Mouse (Mus musculus): ENCODE measurements around the gene Pop7.

Gene Pop7

GRCm38 (mm10) chr5:137500186-137500585 lies 2.1 kb downstream of the Pop7 start:
- no peak for DNase-seq (ENCODE audit: low spot score)

GRCm38 (mm10) chr5:137493831-137494230 lies 8.5 kb downstream of the Pop7 start:
- DNase-seq (ENCODE audit: low spot score): no peak

DNA sequence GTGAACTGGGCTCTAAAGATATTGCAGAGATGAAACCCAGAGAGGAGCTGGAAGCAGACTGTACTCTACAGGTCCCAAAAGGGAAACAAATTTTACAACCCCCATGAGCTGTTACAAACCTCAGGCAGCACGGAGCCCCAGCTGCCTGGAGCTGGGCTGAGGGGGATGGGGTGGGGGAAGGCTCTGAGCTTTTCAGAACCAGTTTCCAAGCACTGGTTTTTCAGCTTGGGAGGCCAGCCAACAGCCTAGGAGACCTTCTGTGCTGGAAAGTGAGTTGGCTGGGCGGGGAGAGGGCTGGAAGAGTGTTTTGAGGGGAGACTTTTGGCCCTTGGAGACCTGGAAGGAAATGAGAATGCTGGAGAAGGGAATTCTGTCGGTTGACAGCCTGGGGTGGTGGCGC lies 10.8 kb downstream of the Pop7 start:
- DNase-seq (ENCODE audit: low spot score): no peak

- DNase-seq (ENCODE audit: low spot score): no peak
Observed at GRCm38 (mm10) chr5:137487616-137488015, 14.7 kb downstream of the Pop7 start.

GRCm38 (mm10) chr5:137485851-137486155 lies 16.5 kb downstream of the Pop7 start:
- no peak for DNase-seq (ENCODE audit: low spot score)

DNA sequence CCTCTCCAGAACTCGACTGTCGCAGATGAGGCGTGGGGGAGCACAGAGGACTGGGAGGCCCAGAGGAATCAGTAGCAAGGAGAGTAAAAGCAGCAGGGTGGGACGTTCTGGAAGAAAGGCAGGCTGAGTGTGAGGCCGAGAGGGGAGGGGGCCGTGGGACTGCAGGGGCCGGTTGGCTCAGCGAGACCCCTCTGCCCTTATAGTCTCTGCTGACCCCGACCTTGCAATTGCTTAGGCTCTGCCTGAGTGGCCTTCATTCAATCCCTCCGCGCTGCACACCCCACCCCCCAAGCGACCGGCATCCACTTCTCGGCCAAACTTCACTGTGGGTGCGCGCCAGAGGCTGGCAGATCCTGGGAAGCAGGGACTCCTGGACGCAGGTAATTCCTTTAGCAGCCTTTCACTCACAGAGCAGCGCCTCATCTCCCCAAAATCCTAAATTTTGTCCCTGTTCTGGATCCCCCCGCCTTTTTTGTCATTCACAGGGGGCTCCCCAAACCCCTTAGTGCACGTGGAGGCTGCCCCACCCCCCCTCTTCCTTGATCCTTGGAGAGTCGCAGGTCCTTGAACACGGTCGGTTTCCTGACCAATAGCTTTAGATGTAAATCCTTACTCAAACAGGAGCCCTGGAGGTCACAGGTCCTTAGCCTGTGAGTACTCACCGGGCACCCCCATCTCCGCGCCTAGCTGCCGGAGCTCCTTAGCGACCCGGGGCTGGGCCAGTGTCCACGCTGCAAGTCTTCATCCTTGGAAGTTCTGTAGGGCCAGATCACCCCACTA lies 17.1 kb downstream of the Pop7 start:
- no peak for DNase-seq (ENCODE audit: low spot score)

- DNase-seq (ENCODE audit: low spot score): peak; percentile 20
Observed at GRCm38 (mm10) chr5:137481897-137482296, 20.4 kb downstream of the Pop7 start.

DNA sequence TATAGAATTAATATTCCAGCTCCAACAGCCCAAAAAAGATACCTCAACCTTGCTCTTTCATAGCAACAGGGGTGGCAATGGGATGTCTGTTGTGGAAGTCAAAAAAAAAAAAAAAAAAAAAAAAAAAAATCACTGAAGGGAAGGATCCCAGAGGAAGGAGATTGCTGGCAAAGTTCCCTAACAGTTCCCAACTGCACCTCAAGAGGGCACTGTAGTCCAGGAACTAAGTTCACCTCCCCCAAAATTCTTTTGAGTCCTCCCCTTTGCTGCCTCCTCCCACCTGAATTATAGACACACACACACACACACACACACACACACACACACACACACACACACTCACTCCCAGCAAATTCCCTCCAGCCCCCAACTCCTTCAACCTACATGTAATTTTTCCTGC lies 21.2 kb downstream of the Pop7 start:
- DNase-seq (ENCODE audit: low spot score): peak; percentile 26

DNA sequence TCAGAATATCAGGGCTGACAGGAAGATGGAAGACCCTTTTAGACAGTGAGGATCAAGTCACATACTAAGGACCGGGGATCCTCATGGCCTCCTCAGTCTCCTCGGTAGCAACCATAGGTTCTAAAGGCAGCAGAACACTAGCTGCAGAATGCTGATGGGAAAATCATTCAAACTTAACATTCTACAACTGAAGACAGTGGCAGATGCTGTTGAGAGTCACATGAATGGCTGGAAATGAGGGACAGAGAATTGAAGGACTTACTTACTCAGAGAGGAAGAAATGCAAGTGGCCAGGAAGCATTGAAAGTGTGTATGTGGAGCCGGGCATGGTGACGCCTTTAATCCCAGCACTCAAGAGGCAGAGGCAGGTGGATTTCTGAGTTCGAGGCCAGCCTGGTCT lies 25.4 kb downstream of the Pop7 start, which contains the start of gene Zan:
Zan (minus strand) TSS at position 101 of the 400 bp plus-strand sequence.
- DNase-seq (ENCODE audit: low spot score): no peak

- DNase-seq (ENCODE audit: low spot score): no peak
Observed at GRCm38 (mm10) chr5:137474351-137474750, 28.0 kb downstream of the Pop7 start.

- no peak for DNase-seq (ENCODE audit: low spot score)
Observed at GRCm38 (mm10) chr5:137472252-137472904, 29.9 kb downstream of the Pop7 start.

DNA sequence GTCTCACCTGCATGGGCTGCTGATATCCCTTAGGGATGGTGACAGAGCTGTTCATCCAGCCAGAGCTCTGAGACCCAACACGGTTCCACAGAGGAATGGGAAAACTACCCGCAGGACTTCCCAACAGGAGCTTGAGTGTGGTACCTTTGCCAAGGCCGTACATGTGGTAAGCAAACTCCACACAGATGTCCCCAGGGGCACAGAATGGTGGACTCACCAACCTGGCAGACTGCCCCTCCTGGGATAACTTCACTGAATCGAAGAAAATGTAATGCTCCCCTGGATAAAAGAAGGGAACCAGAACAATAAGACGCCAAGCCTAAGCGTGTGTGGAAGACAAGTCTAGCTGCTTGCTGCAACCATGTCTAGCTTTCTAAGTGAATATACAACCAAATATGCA lies 35.4 kb downstream of the Pop7 start:
- DNase-seq (ENCODE audit: low spot score): no peak

DNA sequence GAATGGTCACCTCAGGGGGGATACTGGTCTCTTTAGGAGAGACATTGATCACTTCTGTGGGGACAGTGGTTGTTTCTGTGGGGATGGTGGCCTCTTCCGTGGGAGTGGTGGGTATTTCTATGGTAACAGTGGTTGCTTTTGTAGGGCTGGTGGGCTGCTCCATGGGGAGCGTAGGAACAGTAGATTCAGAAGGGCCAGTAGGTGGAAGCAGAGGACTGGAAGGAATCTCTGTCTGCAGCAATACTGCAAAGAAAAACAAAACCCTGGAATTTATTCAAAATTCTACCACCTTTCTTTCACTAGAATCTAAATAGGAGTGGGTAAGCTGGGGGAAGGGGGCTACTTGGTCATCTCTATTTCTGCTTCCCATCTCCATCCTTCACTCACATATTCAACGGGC lies 37.3 kb downstream of the Pop7 start:
- DNase-seq (ENCODE audit: low spot score): no peak

DNA sequence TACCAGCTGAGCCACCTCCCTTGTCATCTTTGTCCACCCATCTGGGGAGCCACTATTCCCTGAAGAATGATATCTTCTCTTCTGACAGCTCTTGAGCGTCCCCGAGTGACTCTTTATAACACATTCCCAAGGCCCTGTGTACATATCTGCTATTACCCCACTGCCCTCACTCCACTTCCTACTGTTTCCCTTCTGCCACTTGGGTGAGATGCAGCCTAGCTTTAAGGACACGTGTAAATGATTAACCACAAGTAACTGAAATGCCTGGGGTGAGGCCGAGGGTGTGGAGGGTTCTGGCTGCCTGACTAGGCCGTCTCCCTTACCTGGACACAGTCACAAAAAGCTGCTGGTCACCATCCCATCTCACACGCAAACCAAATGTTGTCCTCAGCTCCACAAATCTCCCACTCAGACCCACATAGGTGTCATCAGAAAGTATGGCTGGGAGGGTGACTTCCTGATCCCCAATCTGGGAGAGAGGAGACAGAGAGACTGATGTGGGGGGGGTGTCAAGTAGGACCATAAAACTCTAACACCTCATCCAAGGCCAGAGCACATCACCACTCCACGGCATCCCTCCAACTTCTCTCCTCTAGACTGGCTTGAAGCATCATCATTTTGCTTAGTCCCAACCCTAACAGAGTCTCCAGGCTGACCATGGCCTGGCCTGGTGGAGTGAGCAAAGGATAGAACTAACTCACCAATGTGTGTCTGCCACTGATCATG lies 46.3 kb downstream of the Pop7 start:
- no peak for DNase-seq (ENCODE audit: low spot score)

- no peak for DNase-seq (ENCODE audit: low spot score)
Observed at GRCm38 (mm10) chr5:137455206-137455605, 47.1 kb downstream of the Pop7 start.
